Mouse (Mus musculus) layer of hippocampus, postnatal 36 days (tissue): ENCODE results near the gene 4930572O03Rik. TPM values are rescaled to one million over a fixed set of nuclear protein-coding genes. Genes with fewer than 3 reads are reported as not detected.
"Not testable (repeated sequence)": the region's sequence is repeated elsewhere in the genome, so short reads cannot be mapped to it uniquely, and the experiment has no call there.

Experiments used
- DNase-seq, 2 experiments: peaks; one replicate each; pipeline ENCODE4 v3.0.0; 2022
- total RNA-seq, 2 experiments: library from RNA; stranded (reverse); gene quantifications; 2 replicates each; pipeline ENCODE4 v1.2.3; 2021

The 4930572O03Rik gene
- total RNA-seq, 2 experiments from 2014 or later, result not detected

- not testable (repeated sequence) for DNase-seq
Observed at GRCm38 (mm10) chr5:15616195-15616594, 40.7 kb downstream of the 4930572O03Rik start.

DNA sequence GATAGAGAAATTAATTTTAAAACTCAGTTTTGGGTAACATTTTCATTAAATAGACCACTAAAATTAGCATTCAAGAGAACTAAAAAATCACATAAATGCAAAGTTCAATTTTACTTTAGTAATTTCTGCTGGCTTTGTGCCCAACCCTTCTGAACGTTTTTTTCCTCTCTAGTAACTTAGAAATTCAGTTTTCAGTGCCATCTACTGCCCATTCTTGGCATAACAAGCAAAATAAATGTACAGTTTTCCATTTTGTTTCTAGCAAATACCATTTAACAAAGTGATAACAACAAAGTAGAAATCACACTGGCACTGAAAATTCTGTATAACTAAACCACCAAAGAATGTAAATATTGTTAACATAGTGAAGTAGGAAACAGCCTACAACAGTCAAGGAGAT is 46.2 kb downstream of the 4930572O03Rik start:
- DNase-seq, result not testable (repeated sequence)

DNA sequence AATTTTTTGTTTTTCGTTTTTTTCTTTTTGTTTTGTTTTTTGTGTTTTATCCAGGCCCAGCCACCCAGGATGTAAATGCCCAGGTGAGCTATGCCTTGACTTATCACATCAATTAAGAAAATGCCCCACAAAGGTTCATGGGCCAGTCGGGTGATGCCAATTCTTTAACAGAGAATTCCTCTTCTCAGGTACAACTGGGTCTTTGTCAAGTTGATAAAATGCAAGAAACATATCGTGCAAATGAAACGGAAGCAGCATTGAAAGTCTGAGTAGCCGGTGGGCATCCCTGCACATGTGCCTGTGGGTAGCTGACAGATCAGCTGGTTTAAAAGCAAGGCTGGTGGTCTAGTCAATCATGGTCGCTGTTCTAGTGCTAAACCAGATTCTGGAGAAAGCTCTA is 50.2 kb downstream of the 4930572O03Rik start:
- not testable (repeated sequence) for DNase-seq

GRCm38 (mm10) chr5:15603585-15603984 is 53.3 kb downstream of the 4930572O03Rik start:
- DNase-seq, result not testable (repeated sequence)

- not testable (repeated sequence) for DNase-seq
Observed at GRCm38 (mm10) chr5:15603008-15603407, 53.9 kb downstream of the 4930572O03Rik start.

DNA sequence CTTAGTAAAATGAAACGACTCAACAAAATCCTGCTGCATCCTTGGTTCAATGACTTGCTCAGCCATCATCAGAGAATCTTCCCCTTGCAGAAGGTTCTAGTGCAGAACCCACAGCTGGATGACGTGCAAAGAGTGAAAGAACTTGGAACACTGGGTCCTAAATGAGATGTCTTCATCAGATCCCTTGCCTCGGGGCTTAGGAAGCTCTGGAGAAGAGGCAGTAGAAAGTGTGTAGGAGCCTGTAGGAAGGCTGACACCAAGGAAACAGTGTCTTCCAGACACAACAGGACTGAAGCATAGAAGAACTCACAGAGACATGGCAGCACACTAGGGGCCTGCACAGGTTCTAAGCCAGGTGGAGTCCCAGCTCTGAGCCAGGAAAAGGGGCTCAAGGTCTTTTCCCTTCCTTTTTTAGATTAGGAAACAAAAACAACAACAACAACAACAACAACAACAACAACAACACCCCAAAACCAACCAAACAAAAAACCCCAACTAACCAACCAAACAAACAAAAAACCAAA is 54.4 kb downstream of the 4930572O03Rik start:
- DNase-seq, result not testable (repeated sequence)

Other genes starting within 250 kb of the 4930572O03Rik start
- not detected for gene Gm21149, start 180.5 kb downstream of the 4930572O03Rik start, total RNA-seq
- gene Gm21190, start 127.8 kb downstream of the 4930572O03Rik start, total RNA-seq, result not detected
- not detected for gene Gm21083, start 79.7 kb downstream of the 4930572O03Rik start, total RNA-seq
- not detected for gene Speer4d, start 38.0 kb downstream of the 4930572O03Rik start, total RNA-seq
- gene Speer4c, start 57.2 kb upstream of the 4930572O03Rik start, total RNA-seq, result not detected